Comparison of ENCODE assay signal across 36 mouse cellular contexts in the genomic region with DNA sequence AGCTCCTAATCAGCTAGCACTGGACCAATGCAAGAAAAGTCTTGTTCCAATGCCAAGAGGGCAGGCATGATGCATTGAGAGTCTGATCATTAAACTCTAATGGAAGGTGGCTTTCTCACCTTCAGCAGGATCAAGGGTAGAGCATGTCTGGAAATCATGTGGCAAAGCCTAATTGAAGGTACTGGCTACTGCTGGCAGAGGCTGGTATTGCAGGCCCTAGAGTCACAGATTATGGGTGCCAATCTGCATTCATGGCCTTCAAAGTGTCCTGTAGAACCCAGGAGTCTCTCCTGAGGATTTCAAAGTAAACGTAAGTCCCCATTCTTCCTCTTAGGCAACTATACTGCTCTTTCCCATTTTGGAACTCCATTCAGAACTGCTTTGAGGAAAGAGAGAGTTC. TPM values are rescaled to one million over a fixed set of nuclear protein-coding genes. Genes with fewer than 3 reads are reported as not detected.
A peak's percentile ranks its signal among the peaks of the same experiment; 100 is the strongest.
DNase-seq lines count a peak whose midpoint lies in the region; ATAC-seq and TF ChIP-seq lines count a peak whose summit lies in the region.
"Had no signal": no experiment of that assay in that cellular context is flagged by ENCODE, and none has a peak within 500 bp of the region (broad histone marks: within the 10 kb centered on the region; RNA-seq: fewer than 3 reads in every experiment).

No protein-coding gene starts in this region.

- WGBS in hindbrain, postnatal 0 days = 95% methylated on average over 1 of the region's 1 CpGs
- WGBS in hindbrain, embryonic 10.5 days = 98% methylated on average over 1 of the region's 1 CpGs
- WGBS in liver, embryonic 14.5 days (ENCODE audit: insufficient replicate concordance) = 92% methylated on average over 1 of the region's 1 CpGs

- no peaks in the 10 kb centered on the region for H3K27me3 ChIP-seq in hindbrain, postnatal 0 days (ENCODE audit: insufficient read depth, low read length)
- no peaks in the 10 kb centered on the region for H3K27me3 ChIP-seq in hindbrain, embryonic 10.5 days (ENCODE audit: insufficient read depth, poor library complexity, severe bottlenecking)
- H3K27me3 ChIP-seq in liver, embryonic 14.5 days (ENCODE audit: control insufficient read depth, insufficient read depth, low read length) = no peaks in the 10 kb centered on the region
- peaks cover 14% of the 10 kb centered on the region; the same call in 1 of the 2 replicates for H3K27me3 ChIP-seq in E14TG2a.4 (ENCODE audit: insufficient read depth, low read length)
- no peaks in the 10 kb centered on the region; the same call in 1 of the 2 replicates for H3K27me3 ChIP-seq in G1E (ENCODE audit: insufficient read depth, low read length)
- H3K27me3 ChIP-seq: embryonic facial prominence, embryonic 15.5 days; forebrain, embryonic 13.5 days; hindbrain, embryonic 15.5 days; limb, embryonic 15.5 days; neural tube, embryonic 12.5 days had no signal

- no peak for TF ChIP-seq EP300 in liver, embryonic 14.5 days (IDR thresholded peaks at IDR 0.05; ENCODE audit: low read depth)

- no peaks in the 10 kb centered on the region for H3K36me3 ChIP-seq in hindbrain, postnatal 0 days (ENCODE audit: insufficient read depth, low read length)
- no peaks in the 10 kb centered on the region for H3K36me3 ChIP-seq in hindbrain, embryonic 10.5 days
- H3K36me3 ChIP-seq in liver, embryonic 14.5 days (replicated peaks; ENCODE audit: control insufficient read depth, insufficient read depth, low read depth) = no peaks in the 10 kb centered on the region
- H3K36me3 ChIP-seq in E14TG2a.4 (ENCODE audit: insufficient read depth, low read length) = no peaks in the 10 kb centered on the region
- H3K36me3 ChIP-seq in G1E (replicated peaks) = no peaks in the 10 kb centered on the region
- H3K36me3 ChIP-seq: embryonic facial prominence, embryonic 10.5 days; embryonic facial prominence, embryonic 15.5 days; heart, embryonic 12.5 days; hindbrain, embryonic 15.5 days; limb, embryonic 10.5 days; limb, embryonic 15.5 days; neural tube, embryonic 12.5 days had no signal

- no peak overlapping the region for H3K4me2 ChIP-seq in hindbrain, postnatal 0 days (ENCODE audit: low read depth, low read length)
- H3K4me2 ChIP-seq in liver, embryonic 14.5 days (ENCODE audit: low read depth) = no peak overlapping the region
- H3K4me2 ChIP-seq: embryonic facial prominence, embryonic 15.5 days; forebrain, embryonic 13.5 days; heart, embryonic 12.5 days; hindbrain, embryonic 15.5 days; limb, embryonic 15.5 days; midbrain, embryonic 11.5 days; neural tube, embryonic 12.5 days had no signal

- H3K9me3 ChIP-seq in hindbrain, postnatal 0 days (ENCODE audit: low read length) = no peaks in the 10 kb centered on the region
- no peaks in the 10 kb centered on the region for H3K9me3 ChIP-seq in hindbrain, embryonic 10.5 days
- no peaks in the 10 kb centered on the region for H3K9me3 ChIP-seq in liver, embryonic 14.5 days (ENCODE audit: control insufficient read depth, low read length)
- H3K9me3 ChIP-seq in E14TG2a.4 (ENCODE audit: low read length) (peaks cover 11% of the 10 kb centered on the region), G1E (replicated peaks) (no peaks in the 10 kb centered on the region)
- H3K9me3 ChIP-seq: embryonic facial prominence, embryonic 10.5 days; embryonic facial prominence, embryonic 15.5 days; forebrain, embryonic 13.5 days; hindbrain, embryonic 15.5 days; limb, embryonic 10.5 days; limb, embryonic 15.5 days; neural tube, embryonic 12.5 days had no signal

- H3K4me3 ChIP-seq in hindbrain, postnatal 0 days (ENCODE audit: low read length) = no peak overlapping the region
- no peak overlapping the region for H3K4me3 ChIP-seq in hindbrain, embryonic 10.5 days
- H3K4me3 ChIP-seq in liver, embryonic 14.5 days (ENCODE audit: insufficient read depth in 1 of 2, low read depth in 2 of 2, low read length in 2 of 2) = no peak overlapping the region
- no peak overlapping the region for H3K4me3 ChIP-seq in E14TG2a.4 (replicated peaks; ENCODE audit: low read length)
- no peak overlapping the region for H3K4me3 ChIP-seq in G1E (ENCODE audit: low read depth, low read length)
- H3K4me3 ChIP-seq: embryonic facial prominence, embryonic 10.5 days; embryonic facial prominence, embryonic 15.5 days; forebrain, embryonic 13.5 days; heart, embryonic 12.5 days; hindbrain, embryonic 15.5 days; limb, embryonic 10.5 days; limb, embryonic 15.5 days; myocyte; neural tube, embryonic 12.5 days had no signal

- no peak for ATAC-seq in hindbrain, postnatal 0 days
- no peak for ATAC-seq in liver, embryonic 14.5 days (ENCODE audit: insufficient read depth)
- no peak for ATAC-seq in G1E (ENCODE audit: extremely low read depth, insufficient number of reproducible peaks, low FRiP score, poor library complexity, severe bottlenecking)
- ATAC-seq: CD4-positive, CD25-positive, alpha-beta regulatory T cell, adult 4 months; forebrain, embryonic 13.5 days; midbrain, embryonic 16.5 days had no signal

- no peak for DNase-seq in hindbrain, postnatal 0 days (ENCODE audit: low spot score)
- DNase-seq in hindbrain, embryonic 10.5 days (ENCODE audit: low spot score) = no peak
- no peak for DNase-seq in liver, embryonic 14.5 days (ENCODE audit: low read depth in 3 of 3, low spot score in 3 of 3)
- DNase-seq in liver (no peak), G1E (ENCODE audit: low spot score) (no peak)
- DNase-seq in right cerebral cortex, adult 2 months (ENCODE audit: low spot score in 2 of 2) = no peak
- DNase-seq in cerebellum, postnatal 25 days = no peak
- DNase-seq: adrenal gland, postnatal 25 days; cerebellum, adult 2 months; cerebellum, postnatal 14 days; gastrocnemius, postnatal 25 days; kidney, adult 8-10 months; kidney, postnatal 10 days; right cerebral cortex, adult 18-20 months; right cerebral cortex, postnatal 4 days; thymus, adult 2 months; thymus, postnatal 36 days had no signal

- H3K9ac ChIP-seq in hindbrain, postnatal 0 days (replicated peaks; ENCODE audit: low read length) = no peak overlapping the region
- no peak overlapping the region for H3K9ac ChIP-seq in liver, embryonic 14.5 days (replicated peaks)
- H3K9ac ChIP-seq: embryonic facial prominence, embryonic 15.5 days; forebrain, embryonic 13.5 days; heart, embryonic 12.5 days; hindbrain, embryonic 15.5 days; limb, embryonic 15.5 days; neural tube, embryonic 12.5 days had no signal

- H3K27ac ChIP-seq in hindbrain, postnatal 0 days = no peak overlapping the region
- no peak overlapping the region for H3K27ac ChIP-seq in hindbrain, embryonic 10.5 days
- no peak overlapping the region for H3K27ac ChIP-seq in liver, embryonic 14.5 days
- H3K27ac ChIP-seq: embryonic facial prominence, embryonic 10.5 days; embryonic facial prominence, embryonic 15.5 days; forebrain, embryonic 13.5 days; hindbrain, embryonic 15.5 days; limb, embryonic 10.5 days; limb, embryonic 15.5 days; neural tube, embryonic 12.5 days had no signal

- H3K4me1 ChIP-seq in hindbrain, postnatal 0 days (ENCODE audit: insufficient read depth, low read length) = no peaks in the 10 kb centered on the region
- H3K4me1 ChIP-seq in hindbrain, embryonic 10.5 days (replicated peaks) = no peaks in the 10 kb centered on the region
- no peaks in the 10 kb centered on the region for H3K4me1 ChIP-seq in liver, embryonic 14.5 days (replicated peaks; ENCODE audit: control insufficient read depth in 2 of 2, insufficient read depth in 2 of 2, low read length in 1 of 2)
- H3K4me1 ChIP-seq in E14TG2a.4 (replicated peaks; ENCODE audit: low read depth, low read length) (no peaks in the 10 kb centered on the region), G1E (ENCODE audit: insufficient read depth, low read depth, low read length) (no peaks in the 10 kb centered on the region)
- H3K4me1 ChIP-seq: embryonic facial prominence, embryonic 10.5 days; embryonic facial prominence, embryonic 15.5 days; heart, embryonic 12.5 days; hindbrain, embryonic 15.5 days; limb, embryonic 10.5 days; limb, embryonic 15.5 days; neural tube, embryonic 12.5 days had no signal

- peak; percentile 32 for TF ChIP-seq CTCF in hindbrain, postnatal 0 days (IDR thresholded peaks at IDR 0.05; ENCODE audit: low read depth)
- peak; percentile 17; the same call in 1 of the 2 replicates for TF ChIP-seq CTCF in liver, embryonic 14.5 days (IDR thresholded peaks at IDR 0.05; ENCODE audit: low read depth)
- TF ChIP-seq CTCF in E14TG2a.4 (conservative IDR thresholded peaks at IDR 0.05; ENCODE audit: low read length) (peak; percentile 56), G1E (IDR thresholded peaks at IDR 0.05; ENCODE audit: low read depth, low read length) (0 out of 2 replicates have a peak, but pooled peaks have one; percentile 3)

RNA-seq across cellular contexts. Expression of gene Cckar, which starts 14.8 kb away (rescaled TPM):
- total RNA-seq in hindbrain, postnatal 0 days (2014; rRNA removed) = 0.58 and 0.97 TPM in 2 replicates
- polyA plus RNA-seq in hindbrain, postnatal 0 days (2015; fragmentation: Nextera tagmentation; extraction: Ambion mirVana) = 0.52 and 0.63 TPM in 2 replicates
- polyA plus RNA-seq in hindbrain, embryonic 10.5 days (2016; fragmentation: Nextera tagmentation; extraction: Ambion mirVana) = 0.84 and 1.2 TPM in 2 replicates
- 0.09 and 0.10 TPM in 2 replicates for polyA plus RNA-seq in liver, embryonic 14.5 days (2012; rRNA removed)
- 0.08 TPM in 1 of 2 replicates, not detected in the other for polyA plus RNA-seq in liver, embryonic 14.5 days (2014; fragmentation: Nextera tagmentation; extraction: Ambion mirVana)
- not detected in 2 replicates for total RNA-seq in G1E (2014; fragmentation: Nextera tagmentation)
- total RNA-seq in G1E (2017) = 0.11 TPM in 1 of 2 replicates, not detected in the other
- not detected in 2 replicates for polyA plus RNA-seq in G1E (2012)
- total RNA-seq: ES-E14; gastrocnemius, postnatal 25 days; heart, adult 18-20 months; hematopoietic stem cell, adult 5-6 weeks; layer of hippocampus, adult 18-20 months; layer of hippocampus, postnatal 25 days; megakaryocyte progenitor cell, adult 5-6 weeks had no signal
- polyA plus RNA-seq: CD4-positive, CD25-positive, alpha-beta regulatory T cell, adult 4 months; myocyte had no signal

Comparison
In these comparisons a context has a peak if more than half of its experiments do, and no peak if none do; other contexts are left out.
1. CTCF ChIP-seq: peak in every context shown above with its lines; median percentile 56 in E14TG2a.4; 32 in hindbrain, postnatal 0 days; 17 in liver, embryonic 14.5 days; 3 in G1E.